Mouse (Mus musculus): ENCODE results near the gene 4930433I11Rik.
"Not testable (repeated sequence)": the region's sequence is repeated elsewhere in the genome, so short reads cannot be mapped to it uniquely, and the experiment has no call there.

Gene 4930433I11Rik

GRCm38 (mm10) chr7:40987243-40987642 lies at the start of gene 4930433I11Rik:
4930433I11Rik (plus strand) TSS chr7:40987543.
- no peak for DNase-seq (ENCODE audit: extremely low read depth, insufficient read length, low spot score)

GRCm38 (mm10) chr7:40939371-40939770 lies 48.0 kb upstream of the 4930433I11Rik start:
- no peak for DNase-seq (ENCODE audit: extremely low read depth, insufficient read length, low spot score)

GRCm38 (mm10) chr7:40942233-40942935 lies 45.0 kb upstream of the 4930433I11Rik start:
- no peak for DNase-seq (ENCODE audit: extremely low read depth, insufficient read length, low spot score)

- not testable (repeated sequence) for DNase-seq (ENCODE audit: extremely low read depth, insufficient read length, low spot score)
These were observed 45.1 kb downstream of the 4930433I11Rik start, which contains the start of gene Gm4884 for GRCm38 (mm10) chr7:41032419-41032818. Gm4884 (plus strand) TSS chr7:41032719.

GRCm38 (mm10) chr7:41044058-41044457 lies 56.7 kb downstream of the 4930433I11Rik start:
- DNase-seq (ENCODE audit: extremely low read depth, insufficient read length, low spot score) = not testable (repeated sequence)
